Mouse (Mus musculus) kidney, postnatal 14 days (tissue): ENCODE measurements around the gene Mlst8.

Source experiments
- DNase-seq: peaks from one replicate; pipeline ENCODE4 v3.0.0; 2022; ENCODE audit warnings: mixed read lengths

Mlst8 gene

GRCm38 (mm10) chr17:24478663-24479380 lies at the start of gene Mlst8:
TSS of gene Mlst8 (minus strand) at chr17:24479078.
- DNase-seq = peak; percentile 97

DNA sequence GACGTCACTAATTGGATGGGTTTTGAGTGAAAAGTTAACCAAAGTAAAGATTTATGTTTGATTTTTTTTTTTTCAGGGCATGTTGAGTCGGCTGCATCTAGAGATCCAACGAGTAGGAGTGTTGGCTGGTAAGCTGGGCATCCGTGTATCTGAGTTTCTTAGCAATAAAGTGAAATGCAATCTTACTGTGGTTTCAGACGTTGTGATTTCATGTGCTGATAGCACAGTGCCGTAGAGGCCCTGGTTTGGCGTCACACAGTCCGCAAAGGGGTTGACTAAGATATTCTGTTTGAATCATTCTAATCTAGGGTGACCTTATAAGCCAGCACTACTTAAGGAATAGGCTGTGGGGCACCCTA lies 49.7 kb upstream of the Mlst8 start:
- no peak for DNase-seq

- peak; percentile 97 for DNase-seq
These were observed 49.1 kb upstream of the Mlst8 start, which contains the start of gene Traf7 for GRCm38 (mm10) chr17:24527723-24528559. TSS of gene Traf7 (minus strand) at chr17:24527938.

DNA sequence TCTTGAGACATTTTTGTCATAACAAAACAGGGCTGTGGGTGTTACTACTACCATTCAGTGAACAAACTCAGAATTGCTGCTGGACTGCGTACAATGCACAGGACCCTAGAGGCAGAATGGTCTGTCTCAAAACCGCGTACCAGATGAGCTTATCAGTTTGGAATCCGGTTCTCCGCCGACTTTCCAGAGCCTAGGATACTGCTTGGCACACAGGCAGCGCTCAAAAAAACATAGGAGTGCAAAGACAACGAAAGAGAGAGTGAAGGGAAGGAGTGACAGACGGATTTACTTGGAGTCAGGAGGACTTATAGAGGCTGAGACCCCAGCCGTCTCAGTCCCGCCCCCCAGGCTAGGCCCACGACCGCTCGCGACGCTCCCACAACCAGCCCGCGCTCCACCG lies 48.4 kb upstream of the Mlst8 start:
- DNase-seq = no peak

DNA sequence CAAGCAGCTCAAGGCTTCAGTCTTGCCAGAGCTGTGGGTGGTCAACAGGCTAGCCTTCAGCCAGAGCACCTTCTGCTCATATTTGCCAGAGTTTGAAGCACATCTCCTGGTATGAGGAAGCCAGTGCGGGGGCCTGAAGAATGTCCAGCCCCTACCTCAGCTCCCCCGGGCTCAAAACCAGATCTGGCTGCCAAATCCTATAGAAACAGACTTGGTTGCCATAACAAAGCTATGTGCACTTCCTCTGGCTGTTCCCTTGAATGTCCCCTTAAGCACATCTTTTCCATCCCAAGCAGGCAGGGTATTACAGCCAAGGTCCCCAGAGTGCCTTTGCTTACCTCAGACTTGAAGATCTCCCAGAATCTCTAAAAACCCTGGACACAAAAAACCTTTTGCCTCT lies 45.9 kb upstream of the Mlst8 start:
- no peak for DNase-seq

- DNase-seq = no peak
These were observed 41.6 kb upstream of the Mlst8 start for GRCm38 (mm10) chr17:24520450-24520849.

DNA sequence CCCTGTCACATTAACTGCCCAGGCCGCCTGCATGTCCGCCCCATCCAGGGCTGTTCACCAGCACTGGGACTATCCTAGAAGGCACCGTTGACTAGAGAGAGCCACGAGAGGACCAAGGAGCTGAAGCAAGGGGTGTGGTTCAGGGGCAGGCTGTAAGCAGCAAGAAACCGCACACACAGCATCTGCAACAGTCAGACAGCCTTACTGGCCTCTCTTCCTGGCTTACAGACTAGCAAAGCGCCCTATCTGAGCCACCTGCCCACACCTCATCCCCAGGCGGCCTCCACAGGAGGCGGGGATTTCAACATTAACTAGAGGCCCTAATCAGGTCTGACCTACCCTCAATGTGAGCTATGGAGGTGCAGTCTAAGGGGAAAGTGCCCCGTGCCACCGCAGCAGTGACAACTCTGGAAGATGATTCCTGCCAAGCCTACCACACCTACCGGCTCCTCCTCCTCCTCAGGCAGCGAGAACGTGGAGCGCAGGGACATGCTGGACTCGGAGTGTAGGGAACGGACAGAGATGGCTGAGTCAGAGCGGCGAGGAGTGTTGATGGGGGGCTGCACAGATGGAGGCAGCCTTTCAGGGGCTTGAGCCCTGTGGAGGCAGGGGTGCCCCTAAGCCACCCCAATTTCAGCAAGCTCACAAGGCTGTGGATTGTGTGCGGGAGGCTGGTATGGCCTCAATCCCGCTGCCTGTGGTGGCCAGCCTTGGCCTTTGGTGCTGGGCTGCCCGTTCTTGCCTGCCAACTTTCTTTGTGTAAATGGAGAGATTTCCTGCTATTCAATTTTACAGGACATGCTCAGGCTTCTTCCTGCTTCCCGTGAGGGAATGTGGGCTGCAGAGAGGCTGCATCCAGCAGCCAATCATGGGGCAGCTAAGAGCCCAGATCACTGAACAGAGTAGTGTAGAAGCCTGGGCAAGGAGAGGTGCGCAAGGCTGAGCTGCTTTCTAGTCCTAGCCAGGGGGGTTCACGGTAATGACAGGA lies 35.7 kb upstream of the Mlst8 start:
- DNase-seq = peak; percentile 53

- DNase-seq = peak; percentile 71
These were observed 34.7 kb upstream of the Mlst8 start for GRCm38 (mm10) chr17:24513609-24514008.

DNA sequence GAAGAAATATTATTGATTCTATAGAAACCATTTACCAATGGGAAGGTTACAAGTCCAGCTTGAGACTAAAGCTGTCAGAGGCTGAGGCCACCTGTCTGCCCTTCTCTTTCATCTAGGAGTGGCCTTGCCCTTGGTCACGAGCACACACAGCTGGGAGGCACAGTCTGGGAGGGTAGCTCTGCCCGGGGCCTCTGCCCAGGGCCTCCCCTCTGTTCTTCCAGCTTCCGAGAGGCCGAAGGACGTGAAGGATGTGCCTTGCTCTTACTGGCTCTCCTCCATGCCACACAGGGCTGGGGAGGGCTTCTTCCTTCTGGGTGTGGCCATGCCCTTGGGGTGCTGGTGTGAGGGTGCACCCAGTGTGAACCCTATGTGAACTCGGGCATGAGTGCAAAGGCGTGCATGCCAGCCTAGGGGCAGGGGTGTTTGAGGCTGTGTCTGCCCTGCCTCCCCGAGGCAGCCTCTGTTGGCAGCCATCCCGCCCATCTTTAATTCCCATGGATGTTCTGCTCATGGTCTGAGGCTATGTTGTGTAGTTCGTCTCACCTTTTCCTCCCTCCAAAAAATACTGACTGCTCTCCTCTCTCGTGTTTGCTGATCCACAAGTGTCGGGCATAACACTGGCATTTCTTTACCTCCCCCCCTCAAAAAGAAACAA lies 29.1 kb upstream of the Mlst8 start:
- DNase-seq = no peak

DNA sequence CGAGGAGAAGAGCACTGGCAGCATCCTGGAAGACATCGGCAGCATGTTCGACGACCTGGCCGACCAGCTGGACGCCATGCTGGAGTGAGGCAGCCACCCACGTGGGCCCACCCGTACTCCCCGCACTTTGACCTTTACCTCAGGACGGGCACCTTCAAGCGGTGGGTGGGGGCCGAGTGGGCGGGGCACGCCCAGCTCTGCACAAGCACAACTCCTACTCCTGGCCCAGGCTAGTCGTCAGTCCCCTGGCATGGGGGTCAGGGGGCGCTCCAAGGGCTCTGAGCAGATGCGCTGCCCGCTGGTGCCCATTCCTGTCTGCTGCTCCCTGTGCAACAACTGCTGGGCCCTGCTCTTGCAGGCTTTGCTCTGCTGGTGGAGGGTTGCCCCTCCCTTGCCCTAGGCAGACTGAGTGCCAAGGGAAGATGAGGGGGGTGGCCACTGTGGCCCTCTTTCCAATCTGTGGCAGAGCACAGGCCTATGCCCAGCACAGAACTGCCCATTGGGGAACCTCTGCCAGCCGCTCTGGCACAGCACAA lies 28.3 kb upstream of the Mlst8 start:
- peak; percentile 31 for DNase-seq

GRCm38 (mm10) chr17:24506332-24507070 lies 27.6 kb upstream of the Mlst8 start:
- DNase-seq = no peak

- DNase-seq = no peak
These were observed 26.5 kb upstream of the Mlst8 start for GRCm38 (mm10) chr17:24505286-24505955.

DNA sequence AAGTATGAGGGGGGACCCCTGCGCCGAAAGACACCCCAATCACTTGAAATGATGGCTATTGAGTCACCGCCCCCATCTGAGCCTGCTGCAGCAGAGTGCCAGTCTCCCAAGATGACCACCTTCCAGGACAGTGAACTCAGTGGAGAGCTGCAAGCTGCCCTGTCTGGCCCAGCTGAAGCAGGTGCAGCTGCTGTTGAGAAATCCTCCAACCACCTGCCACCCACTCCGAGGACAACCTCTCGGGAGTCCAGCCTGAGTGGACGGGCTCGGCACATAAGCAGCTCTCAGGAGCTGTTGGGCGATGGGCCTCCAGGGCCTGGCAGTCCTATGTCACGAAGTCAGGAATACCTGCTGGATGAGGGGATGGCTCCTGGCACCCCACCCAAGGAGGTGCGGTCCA lies 25.2 kb upstream of the Mlst8 start:
- no peak for DNase-seq

GRCm38 (mm10) chr17:24502208-24502607 lies 23.3 kb upstream of the Mlst8 start:
- DNase-seq = no peak

DNA sequence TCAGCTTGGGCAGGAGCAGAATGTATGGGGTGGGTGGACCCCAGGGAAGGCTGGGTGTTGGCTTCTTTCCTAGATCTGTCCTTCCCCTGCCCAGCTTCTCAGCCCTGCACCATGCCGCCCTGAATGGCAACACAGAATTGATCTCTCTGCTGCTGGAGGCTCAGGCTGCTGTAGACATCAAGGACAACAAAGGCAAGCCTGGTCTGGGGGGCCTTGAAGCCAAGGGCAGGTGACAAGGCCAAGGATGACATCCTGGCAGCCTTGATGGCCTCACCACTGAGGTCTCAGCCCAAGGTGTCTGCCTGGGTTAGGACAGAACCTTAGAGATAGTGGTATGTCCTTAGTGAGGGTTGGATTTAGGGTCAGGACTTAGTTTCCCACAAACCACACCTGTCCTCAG lies 17.1 kb upstream of the Mlst8 start:
- no peak for DNase-seq

DNA sequence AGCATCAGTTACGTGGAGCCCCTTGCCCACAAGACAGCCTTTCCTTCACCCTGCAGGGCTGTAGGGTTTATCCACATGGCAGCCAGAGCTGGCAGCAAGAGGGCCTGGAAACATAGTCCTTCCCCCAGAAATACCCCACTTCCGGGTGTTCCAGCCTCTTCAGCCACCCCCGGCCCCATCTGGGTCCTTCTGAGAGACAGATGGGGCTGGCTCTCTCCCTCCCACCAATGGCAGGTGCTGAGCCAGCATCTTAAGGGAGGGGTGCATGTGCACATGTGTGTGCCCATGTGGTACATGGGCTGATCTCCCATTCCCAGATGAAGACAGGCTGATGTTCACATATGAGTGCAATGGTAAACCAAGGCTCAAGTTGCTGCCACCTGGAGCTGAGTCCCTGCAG lies 16.6 kb upstream of the Mlst8 start:
- DNase-seq = no peak

GRCm38 (mm10) chr17:24494627-24495335 lies 15.9 kb upstream of the Mlst8 start:
- peak; percentile 59 for DNase-seq

DNA sequence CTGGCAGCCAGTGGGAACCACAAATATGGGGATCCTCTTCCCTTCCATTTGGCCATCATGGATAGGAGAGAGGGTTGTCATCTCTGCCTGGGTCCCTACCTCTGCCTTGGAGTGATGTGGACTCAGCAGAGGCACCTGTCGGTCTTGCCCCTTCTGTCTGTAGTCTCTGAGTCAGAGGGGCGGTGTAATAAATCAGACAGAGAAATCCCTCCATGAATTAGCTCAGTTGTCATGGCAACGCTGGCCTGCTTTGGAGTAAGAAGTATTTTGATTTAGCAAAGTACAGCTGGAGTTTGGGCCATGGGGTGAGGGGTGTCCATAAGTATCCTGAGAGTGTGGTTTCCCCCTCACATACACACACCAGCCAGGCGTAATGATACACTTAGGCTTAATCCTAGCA lies 11.5 kb upstream of the Mlst8 start:
- no peak for DNase-seq

- DNase-seq = no peak
These were observed 10.6 kb upstream of the Mlst8 start for GRCm38 (mm10) chr17:24489265-24490030.
